Mouse (Mus musculus): ENCODE measurements around the gene Nt5c3b.

Gene Nt5c3b

GRCm38 (mm10) chr11:100428612-100429199 is 12.9 kb downstream of the Nt5c3b start:
- in situ Hi-C loops (cut with MboI, MseI): no loop called here

DNA sequence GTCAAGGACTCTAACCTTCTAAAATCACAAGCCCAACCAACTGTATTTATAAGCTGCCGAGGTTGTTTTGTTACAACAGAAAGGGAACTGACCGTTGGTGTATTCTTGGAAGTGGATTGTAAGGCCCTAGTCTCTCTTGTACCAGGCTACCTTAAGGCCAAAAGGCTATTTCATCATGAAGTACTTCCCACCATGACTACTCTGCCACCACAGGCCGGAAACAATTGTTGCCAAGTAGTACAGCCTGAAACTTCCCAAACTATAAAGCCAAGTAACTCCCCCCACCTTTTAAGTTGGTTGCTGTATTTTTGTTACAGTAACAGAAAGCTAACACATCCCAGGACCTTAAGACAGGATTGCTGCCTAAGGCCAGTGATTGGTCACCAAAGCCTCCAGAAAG is 14.8 kb downstream of the Nt5c3b start:
- in situ Hi-C loops (cut with MboI, MseI): no loop called here

DNA sequence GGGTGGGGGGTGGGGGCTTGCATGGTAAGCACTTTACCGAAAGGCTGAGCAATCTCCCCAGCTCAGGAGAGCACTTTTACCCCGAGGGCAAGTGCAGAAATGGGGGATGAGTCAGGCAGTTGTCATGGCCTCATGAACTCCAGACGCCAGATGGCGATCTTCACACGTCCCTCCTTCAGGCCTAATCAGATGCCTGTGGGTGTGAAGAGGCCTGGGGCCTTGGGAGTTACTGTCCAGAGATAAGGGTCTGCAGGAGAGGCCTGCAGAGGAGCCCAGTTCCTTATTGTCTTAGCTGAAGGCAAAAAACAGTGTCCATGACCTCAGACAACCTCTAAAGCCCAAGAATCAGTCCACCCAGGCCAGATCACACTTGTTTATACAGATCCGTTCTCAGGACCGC is 15.8 kb downstream of the Nt5c3b start:
- in situ Hi-C loops (cut with MboI, MseI): no loop called here

DNA sequence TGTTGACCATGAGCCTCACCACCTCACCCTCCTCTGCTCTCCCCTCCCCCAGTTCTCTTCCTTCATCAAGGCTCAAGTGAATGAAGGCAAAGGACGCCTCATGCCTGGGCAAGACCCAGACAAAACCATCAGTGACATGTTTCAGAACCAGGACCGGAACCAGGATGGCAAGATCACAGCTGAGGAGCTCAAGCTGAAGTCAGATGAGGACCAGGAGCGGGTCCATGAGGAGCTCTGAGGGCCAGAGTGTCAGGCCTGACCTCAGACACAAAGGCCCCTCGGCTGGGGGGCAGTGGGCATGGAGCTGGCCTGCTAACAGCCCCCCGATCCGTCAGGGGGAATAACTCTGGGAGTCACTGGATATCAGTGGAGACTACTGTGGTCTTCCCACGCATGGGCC is 17.8 kb downstream of the Nt5c3b start:
- in situ Hi-C loops (cut with MboI, MseI): no loop called here

DNA sequence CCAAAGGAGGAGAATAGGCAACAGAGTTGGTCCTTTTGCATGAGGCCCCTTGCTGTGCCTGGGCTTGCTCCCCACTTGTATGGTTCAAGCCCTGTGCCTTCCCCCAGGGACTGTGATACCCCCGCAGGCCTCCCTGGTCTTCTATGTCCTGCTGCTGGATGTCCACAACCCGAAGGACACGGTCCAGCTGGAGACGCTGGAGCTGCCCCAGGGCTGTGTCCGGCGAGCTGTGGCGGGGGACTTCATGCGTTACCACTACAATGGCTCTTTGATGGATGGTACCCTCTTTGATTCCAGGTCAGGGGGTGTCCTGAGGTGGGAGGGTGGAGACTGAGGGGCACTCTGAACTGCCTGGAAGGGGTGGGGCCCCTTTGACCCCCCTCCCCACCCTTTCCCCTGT is 20.1 kb downstream of the Nt5c3b start:
- in situ Hi-C loops (cut with MboI, MseI): no loop called here

GRCm38 (mm10) chr11:100414914-100415822 is 26.4 kb downstream of the Nt5c3b start, which contains the start of gene Fkbp10:
TSS of gene Fkbp10 (plus strand) at chr11:100415697.
- in situ Hi-C loops (cut with MboI, MseI): no loop called here

GRCm38 (mm10) chr11:100414021-100414913 is 27.3 kb downstream of the Nt5c3b start, which contains the start of gene P3h4:
TSS of gene P3h4 (minus strand) at chr11:100414836.
- in situ Hi-C loops (cut with MboI, MseI): no loop called here

GRCm38 (mm10) chr11:100413541-100413940 is 28.1 kb downstream of the Nt5c3b start:
- in situ Hi-C loops (cut with MboI, MseI): no loop called here

GRCm38 (mm10) chr11:100411736-100412135 is 29.9 kb downstream of the Nt5c3b start:
- in situ Hi-C loops (cut with MboI, MseI): no loop called here

GRCm38 (mm10) chr11:100409686-100410085 is 31.9 kb downstream of the Nt5c3b start:
- in situ Hi-C loops (cut with MboI, MseI): loop anchor here (10.0 kb wide), 1 partner anchor 1625 kb away; no protein-coding TSS in a partner anchor

GRCm38 (mm10) chr11:100408835-100409462 is 32.7 kb downstream of the Nt5c3b start:
- in situ Hi-C loops (cut with MboI, MseI): loop anchor here (10.0 kb wide), 1 partner anchor 1624 kb away; no protein-coding TSS in a partner anchor

- in situ Hi-C loops (cut with MboI, MseI): loop anchor here (10.0 kb wide), 1 partner anchor 1623 kb away; no protein-coding TSS in a partner anchor
Observed at GRCm38 (mm10) chr11:100408076-100408834, 33.4 kb downstream of the Nt5c3b start.

GRCm38 (mm10) chr11:100406995-100407705 is 34.5 kb downstream of the Nt5c3b start:
- in situ Hi-C loops (cut with MboI, MseI): loop anchor here (10.0 kb wide), 1 partner anchor 1622 kb away; no protein-coding TSS in a partner anchor

- in situ Hi-C loops (cut with MboI, MseI): loop anchor here (10.0 kb wide), 1 partner anchor 1621 kb away; no protein-coding TSS in a partner anchor
Observed at GRCm38 (mm10) chr11:100406273-100406672, 35.3 kb downstream of the Nt5c3b start.

- in situ Hi-C loops (cut with MboI, MseI): loop anchor here (10.0 kb wide), 1 partner anchor 1620 kb away; no protein-coding TSS in a partner anchor
Observed at GRCm38 (mm10) chr11:100404456-100405074, 37.0 kb downstream of the Nt5c3b start.

DNA sequence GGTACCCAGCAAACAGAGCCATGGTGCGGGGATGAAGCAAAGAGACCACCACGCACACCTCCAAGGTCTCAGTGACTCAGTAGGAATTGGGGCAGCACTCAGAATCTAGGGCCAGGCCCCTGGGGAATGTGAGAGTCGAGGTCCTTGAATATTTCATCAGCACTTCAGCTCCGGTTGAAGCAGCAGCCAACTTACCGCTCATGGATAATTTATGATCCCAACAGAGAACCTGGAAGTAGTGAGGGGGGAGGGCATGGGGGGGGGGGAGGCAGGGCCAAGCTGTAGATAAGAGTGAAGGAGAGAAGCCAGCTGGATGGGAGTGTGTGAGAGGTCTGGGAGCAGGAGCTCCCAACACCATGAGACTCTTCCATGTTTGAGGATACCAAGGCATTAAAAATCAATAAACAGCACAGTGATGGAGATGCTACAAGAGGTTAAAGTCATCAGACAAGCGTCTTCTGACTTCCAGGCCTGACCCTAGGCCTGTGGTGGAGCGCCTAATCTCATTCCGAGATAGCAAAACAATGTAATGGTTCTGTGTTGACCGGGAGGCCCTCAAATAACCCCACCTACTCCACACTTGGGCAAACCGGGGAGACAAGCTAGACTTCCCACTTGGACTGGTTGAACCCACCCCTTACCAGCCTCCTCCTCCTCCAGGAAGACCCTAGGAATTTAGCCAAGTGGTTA is 38.0 kb downstream of the Nt5c3b start:
- in situ Hi-C loops (cut with MboI, MseI): loop anchor here (10.0 kb wide), 1 partner anchor 1619 kb away; no protein-coding TSS in a partner anchor

- in situ Hi-C loops (cut with MboI, MseI): loop anchor here (10.0 kb wide), 1 partner anchor 1618 kb away; no protein-coding TSS in a partner anchor
Observed at GRCm38 (mm10) chr11:100402682-100403081, 38.9 kb downstream of the Nt5c3b start.

- in situ Hi-C loops (cut with MboI, MseI): loop anchor here (10.0 kb wide), 1 partner anchor 1617 kb away; no protein-coding TSS in a partner anchor
Observed at GRCm38 (mm10) chr11:100402240-100402639, 39.4 kb downstream of the Nt5c3b start.

Measured in T-helper 1 cell (primary cell).